Mouse (Mus musculus) embryonic facial prominence, embryonic 13.5 days (tissue): ENCODE measurements around the gene Ppp3ca. TPM values are rescaled to one million over a fixed set of nuclear protein-coding genes. Genes with fewer than 3 reads are reported as not detected.

Experiments used
- ATAC-seq: fragments of 200-750 bp; cut with Nextera tagmentation; 2 replicates; pipeline ENCODE4 v1.8.0; 2017; ENCODE audit warnings: low read depth; ENCODE audit not compliant: insufficient number of reproducible peaks, insufficient read depth, low FRiP score, low TSS enrichment
- H3K27ac ChIP-seq: fragments of 300-500 bp; sonication (generic); 2 replicates; pipeline ENCODE4 v1.5.1; 2015; ENCODE audit warnings: moderate library complexity, mild to moderate bottlenecking, inconsistent platforms
- H3K27me3 ChIP-seq: fragments of 300-500 bp; sonication (generic); 2 replicates; pipeline ENCODE4 v1.6.1; 2015; ENCODE audit warnings: mild to moderate bottlenecking, inconsistent platforms
- H3K36me3 ChIP-seq: fragments of 300-500 bp; sonication (generic); 2 replicates; pipeline ENCODE4 v1.6.1; 2015; ENCODE audit warnings: mild to moderate bottlenecking, inconsistent platforms
- H3K4me1 ChIP-seq: fragments of 300-500 bp; sonication (generic); 2 replicates; pipeline ENCODE4 v1.6.1; 2015; ENCODE audit warnings: inconsistent platforms
- H3K4me2 ChIP-seq: fragments of 300-500 bp; sonication (generic); 2 replicates; pipeline ENCODE4 v1.6.1; 2015; ENCODE audit warnings: moderate library complexity, mild to moderate bottlenecking, inconsistent platforms
- H3K4me3 ChIP-seq: fragments of 300-500 bp; sonication (generic); 2 replicates; pipeline ENCODE4 v1.5.1; 2015; ENCODE audit warnings: mild to moderate bottlenecking, inconsistent platforms
- H3K9ac ChIP-seq: fragments of 300-500 bp; sonication (generic); 2 replicates; pipeline ENCODE4 v1.6.1; 2015; ENCODE audit warnings: mild to moderate bottlenecking, inconsistent platforms
- H3K9me3 ChIP-seq: fragments of 300-500 bp; sonication (generic); 2 replicates; pipeline ENCODE4 v1.6.1; 2016; ENCODE audit warnings: inconsistent platforms
- WGBS: fragments of 180-500 bp; shearing (Covaris S2); methylation state at CpG from one replicate; pipeline ENCODE4 v1.1.7; 2015; ENCODE audit warnings: mixed read lengths; 5-methylcytosine and 5-hydroxymethylcytosine counted together
- polyA plus RNA-seq: library from polyadenylated mRNA; unstranded; fragments of >200 nt; fragmentation: Nextera tagmentation; extraction: Ambion mirVana; gene quantifications from 2 replicates; pipeline ENCODE4 v1.2.1, GENCODE M21; 2015

Ppp3ca gene
- polyA plus RNA-seq, 1 experiment from 2014 or later = 92.4 TPM

DNA sequence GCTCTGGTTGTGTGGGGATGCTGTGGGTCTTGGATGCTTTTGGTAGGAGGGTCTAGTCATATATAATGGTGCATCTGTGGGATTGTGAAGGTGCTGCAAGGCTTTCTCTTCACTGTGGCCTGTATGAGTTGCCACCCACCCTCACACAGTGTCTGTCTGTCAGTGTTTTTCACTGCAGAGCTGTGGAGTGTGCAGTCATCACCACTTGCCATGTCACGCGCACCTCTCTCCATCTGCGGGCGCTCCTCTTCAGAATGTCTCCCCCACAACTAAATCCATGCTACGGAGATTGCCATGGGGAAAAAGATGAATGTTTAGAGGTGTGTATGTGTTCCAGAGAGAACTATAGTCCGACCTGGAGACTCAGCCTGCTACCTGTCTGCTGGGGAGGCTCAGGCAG, 61.7 kb downstream of the Ppp3ca start:
- H3K4me3 ChIP-seq = no peak overlapping the region
- peaks cover 22% of the 10 kb centered on the region for H3K4me1 ChIP-seq
- ATAC-seq = no peak
- H3K9ac ChIP-seq = no peak overlapping the region
- no peaks in the 10 kb centered on the region for H3K36me3 ChIP-seq
- no peak overlapping the region for H3K27ac ChIP-seq
- no peaks in the 10 kb centered on the region for H3K9me3 ChIP-seq
- no peaks in the 10 kb centered on the region for H3K27me3 ChIP-seq
- 95% methylated on average over 6 of the region's 6 CpGs for WGBS
- no peak overlapping the region for H3K4me2 ChIP-seq

DNA sequence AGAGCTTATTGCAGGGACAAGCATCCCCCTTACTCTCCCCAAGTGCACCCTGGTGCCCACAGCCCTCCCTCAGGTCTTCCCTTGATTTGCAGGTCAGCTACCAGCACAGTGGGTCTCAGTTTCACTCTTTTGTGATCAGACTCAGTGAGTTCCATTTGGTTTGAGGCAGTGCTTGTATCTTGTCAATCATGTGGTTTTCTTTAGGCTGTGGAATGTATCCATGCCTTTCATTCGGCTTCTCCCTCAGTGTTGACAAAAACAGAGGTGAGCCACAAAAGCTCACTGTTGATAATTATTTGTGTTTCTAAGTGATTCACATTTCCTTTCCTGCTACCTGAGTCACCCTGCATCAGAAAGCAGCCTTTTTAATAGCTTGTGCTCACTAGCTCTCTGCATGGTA, 66.1 kb downstream of the Ppp3ca start:
- WGBS = 11% methylated on average over 1 of the region's 1 CpGs

GRCm38 (mm10) chr3:136736773-136737298, 66.9 kb downstream of the Ppp3ca start:
- no peak overlapping the region for H3K4me3 ChIP-seq
- H3K36me3 ChIP-seq = no peaks in the 10 kb centered on the region
- no peaks in the 10 kb centered on the region for H3K9me3 ChIP-seq
- H3K27me3 ChIP-seq = no peaks in the 10 kb centered on the region
- ATAC-seq = no peak
- H3K9ac ChIP-seq = no peak overlapping the region
- H3K4me1 ChIP-seq = peaks cover 16% of the 10 kb centered on the region
- no peak overlapping the region for H3K27ac ChIP-seq
- no peak overlapping the region for H3K4me2 ChIP-seq
- 80% methylated on average over 7 of the region's 7 CpGs for WGBS

More for the DNA sequence above, 66.1 kb downstream of the Ppp3ca start:
- no peak overlapping the region for H3K4me2 ChIP-seq
- no peak for ATAC-seq
- no peak overlapping the region for H3K27ac ChIP-seq
- H3K4me1 ChIP-seq = peaks cover 10% of the 10 kb centered on the region
- no peaks in the 10 kb centered on the region for H3K27me3 ChIP-seq
- no peaks in the 10 kb centered on the region for H3K9me3 ChIP-seq
- H3K4me3 ChIP-seq = no peak overlapping the region
- no peak overlapping the region for H3K9ac ChIP-seq
- H3K36me3 ChIP-seq = no peaks in the 10 kb centered on the region

GRCm38 (mm10) chr3:136738474-136738873, 68.5 kb downstream of the Ppp3ca start:
- Histone ChIP-seq H3K4me3 (no peak overlapping the region), H3K4me1 (peaks cover 16% of the 10 kb centered on the region), H3K36me3 (no peaks in the 10 kb centered on the region), H3K27me3 (no peaks in the 10 kb centered on the region), H3K4me2 (no peak overlapping the region), H3K27ac (no peak overlapping the region), H3K9me3 (no peaks in the 10 kb centered on the region), H3K9ac (no peak overlapping the region)
- ATAC-seq = no peak
- 79% methylated on average over 1 of the region's 1 CpGs for WGBS

GRCm38 (mm10) chr3:136738914-136739313, 69.0 kb downstream of the Ppp3ca start:
- Histone ChIP-seq H3K4me1 (peaks cover 16% of the 10 kb centered on the region), H3K9ac (no peak overlapping the region), H3K4me2 (no peak overlapping the region), H3K36me3 (no peaks in the 10 kb centered on the region), H3K27ac (no peak overlapping the region), H3K9me3 (no peaks in the 10 kb centered on the region), H3K27me3 (no peaks in the 10 kb centered on the region), H3K4me3 (no peak overlapping the region)
- 88% methylated on average over 5 of the region's 5 CpGs for WGBS
- no peak for ATAC-seq

DNA sequence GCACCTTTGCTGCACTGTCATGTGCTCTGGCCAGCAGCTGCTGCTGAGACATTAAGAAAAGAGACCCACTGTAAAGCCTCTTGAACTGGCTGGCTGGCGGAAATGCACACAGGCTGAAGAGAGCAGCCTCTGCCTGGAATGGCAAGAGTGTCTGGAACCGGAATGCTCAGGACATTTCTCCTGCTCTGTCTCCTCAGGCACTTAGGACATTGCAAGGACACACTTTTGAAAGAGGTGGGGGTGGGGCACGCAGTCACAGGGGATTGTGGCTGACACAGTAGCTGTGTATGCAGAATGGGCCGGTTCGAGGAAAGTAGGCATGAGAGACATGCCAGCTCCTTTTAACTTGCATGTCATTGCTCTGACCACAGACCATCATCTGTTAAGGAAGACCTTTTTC, 71.7 kb downstream of the Ppp3ca start:
- H3K36me3 ChIP-seq = no peaks in the 10 kb centered on the region
- H3K4me1 ChIP-seq = 0 out of 2 replicates have a peak, but pooled peaks cover 8% of the 10 kb centered on the region
- no peak overlapping the region for H3K27ac ChIP-seq
- no peak overlapping the region for H3K4me3 ChIP-seq
- ATAC-seq = no peak
- H3K4me2 ChIP-seq = no peak overlapping the region
- H3K9me3 ChIP-seq = no peaks in the 10 kb centered on the region
- H3K9ac ChIP-seq = no peak overlapping the region
- H3K27me3 ChIP-seq = no peaks in the 10 kb centered on the region
- 54% methylated on average over 5 of the region's 5 CpGs for WGBS

GRCm38 (mm10) chr3:136742258-136743057, 72.5 kb downstream of the Ppp3ca start:
- no peaks in the 10 kb centered on the region for H3K9me3 ChIP-seq
- no peak overlapping the region for H3K9ac ChIP-seq
- H3K27me3 ChIP-seq = no peaks in the 10 kb centered on the region
- 0 out of 2 replicates have a peak, but pooled peaks cover 8% of the 10 kb centered on the region for H3K4me1 ChIP-seq
- no peak overlapping the region for H3K4me3 ChIP-seq
- no peak for ATAC-seq
- no peak overlapping the region for H3K27ac ChIP-seq
- no peak overlapping the region for H3K4me2 ChIP-seq
- WGBS = 75% methylated on average over 9 of the region's 9 CpGs
- no peaks in the 10 kb centered on the region for H3K36me3 ChIP-seq

DNA sequence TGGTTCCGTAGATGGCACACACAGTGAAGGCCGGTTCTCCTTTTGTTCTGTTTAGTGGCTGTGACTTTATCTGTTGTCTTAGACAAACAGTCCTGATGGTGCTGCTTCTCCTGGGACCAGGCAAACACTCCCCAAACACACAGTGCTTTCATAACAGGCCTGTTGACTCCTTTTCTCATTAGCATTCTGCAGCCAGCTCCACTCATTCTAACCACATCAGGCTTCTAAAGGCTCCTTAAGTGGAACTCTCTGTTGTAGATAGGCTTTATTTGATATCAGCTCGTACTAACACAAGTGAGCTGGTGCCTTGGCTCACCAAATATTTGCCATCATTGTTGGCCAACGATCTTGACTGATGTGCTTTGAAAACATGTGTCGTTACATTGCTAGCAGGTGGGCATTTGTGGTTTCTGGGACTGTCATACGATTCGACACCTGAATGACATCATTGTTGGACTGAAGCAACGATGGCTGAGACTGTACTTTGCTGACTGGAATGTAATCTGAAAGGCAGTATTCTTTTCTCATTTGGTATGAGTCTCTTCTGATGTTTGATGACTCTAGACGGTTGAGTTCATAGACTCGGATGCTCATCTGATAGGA, 74.5 kb downstream of the Ppp3ca start:
- no peaks in the 10 kb centered on the region for H3K27me3 ChIP-seq
- no peaks in the 10 kb centered on the region for H3K9me3 ChIP-seq
- ATAC-seq = no peak
- no peak overlapping the region for H3K27ac ChIP-seq
- H3K4me1 ChIP-seq = peaks cover 12% of the 10 kb centered on the region; the same call in 1 of the 2 replicates
- WGBS = 78% methylated on average over 10 of the region's 10 CpGs
- no peak overlapping the region for H3K4me2 ChIP-seq
- no peak overlapping the region for H3K4me3 ChIP-seq
- H3K9ac ChIP-seq = no peak overlapping the region
- no peaks in the 10 kb centered on the region for H3K36me3 ChIP-seq

DNA sequence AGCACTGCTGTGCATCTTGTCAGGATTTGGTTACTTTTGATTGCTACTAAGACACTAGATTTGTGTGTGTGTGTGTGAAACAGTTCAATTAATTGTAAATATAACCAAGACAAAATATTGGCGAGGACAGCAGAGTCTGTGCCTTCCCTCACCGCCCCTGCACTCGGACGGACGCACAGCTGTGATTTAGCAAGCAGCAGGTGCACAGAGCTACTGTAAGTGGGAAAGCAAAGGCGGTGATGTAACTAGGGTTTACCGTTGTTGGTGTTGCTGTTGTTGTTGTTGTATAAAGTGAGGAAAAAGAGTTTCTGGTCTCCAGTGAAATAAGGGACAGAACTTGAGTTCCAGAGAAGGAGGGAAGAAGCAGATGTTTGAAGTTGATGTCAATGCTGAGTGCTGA, 75.5 kb downstream of the Ppp3ca start:
- no peaks in the 10 kb centered on the region for H3K27me3 ChIP-seq
- no peak for ATAC-seq
- H3K27ac ChIP-seq = no peak overlapping the region
- H3K36me3 ChIP-seq = no peaks in the 10 kb centered on the region
- no peak overlapping the region for H3K4me2 ChIP-seq
- 83% methylated on average over 7 of the region's 7 CpGs for WGBS
- no peaks in the 10 kb centered on the region for H3K9me3 ChIP-seq
- no peak overlapping the region for H3K9ac ChIP-seq
- H3K4me1 ChIP-seq = peaks cover 15% of the 10 kb centered on the region
- H3K4me3 ChIP-seq = no peak overlapping the region

DNA sequence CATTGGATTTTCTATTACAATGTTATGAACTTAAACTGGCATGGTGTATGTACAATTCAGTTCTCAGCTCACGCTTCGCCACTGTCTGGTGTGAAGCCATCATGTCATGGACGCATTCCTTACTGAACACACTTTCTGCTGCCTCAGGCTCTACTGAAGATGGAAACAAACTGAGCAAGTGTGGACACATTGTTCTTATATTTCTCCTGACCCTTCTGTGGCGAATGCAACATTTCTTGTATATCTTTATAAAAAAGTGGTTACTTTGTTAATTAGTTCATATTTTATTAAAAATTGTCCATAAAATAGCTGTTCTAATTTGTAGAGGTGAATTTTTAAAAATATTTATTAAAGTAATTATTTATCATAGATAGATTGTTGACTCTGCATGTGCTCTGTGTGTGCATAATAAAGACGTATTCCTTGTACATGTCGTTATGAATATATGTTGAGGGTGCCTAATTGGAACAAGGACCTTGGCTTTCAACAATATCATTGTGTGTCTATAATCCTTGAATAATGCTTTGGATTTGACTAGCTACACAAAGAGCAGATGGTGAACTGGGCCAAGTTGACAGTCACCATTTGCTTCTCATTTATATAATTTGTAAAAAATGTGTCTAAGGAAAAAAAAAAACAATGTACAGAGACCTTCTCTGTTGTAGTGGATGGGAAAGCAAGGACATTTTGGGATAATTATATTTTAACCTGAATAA, 79.0 kb downstream of the Ppp3ca start:
- Histone ChIP-seq H3K36me3 (no peaks in the 10 kb centered on the region), H3K9ac (no peak overlapping the region), H3K9me3 (no peaks in the 10 kb centered on the region), H3K4me1 (peaks cover 21% of the 10 kb centered on the region), H3K4me2 (no peak overlapping the region), H3K27ac (no peak overlapping the region), H3K4me3 (no peak overlapping the region), H3K27me3 (no peaks in the 10 kb centered on the region)
- WGBS = 60% methylated on average over 6 of the region's 6 CpGs
- no peak for ATAC-seq

DNA sequence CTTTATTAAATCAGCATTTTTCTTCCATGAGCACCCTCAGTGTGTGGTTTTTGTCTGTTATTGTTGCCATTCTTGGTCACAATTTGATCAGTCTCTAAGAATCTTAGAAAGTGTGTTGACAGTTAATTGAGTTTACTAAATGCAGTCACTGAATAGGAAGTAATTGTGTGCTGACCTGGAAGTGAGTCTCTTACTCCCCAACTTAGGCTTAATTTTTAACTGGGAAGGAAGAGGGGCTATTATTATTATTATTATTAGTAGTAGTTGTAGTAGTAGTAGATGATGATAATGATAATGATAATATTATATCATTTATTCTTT, 79.5 kb downstream of the Ppp3ca start:
- no peaks in the 10 kb centered on the region for H3K9me3 ChIP-seq
- peaks cover 21% of the 10 kb centered on the region for H3K4me1 ChIP-seq
- no peaks in the 10 kb centered on the region for H3K36me3 ChIP-seq
- no peaks in the 10 kb centered on the region for H3K27me3 ChIP-seq
- ATAC-seq = no peak
- H3K4me3 ChIP-seq = no peak overlapping the region
- no peak overlapping the region for H3K27ac ChIP-seq
- H3K4me2 ChIP-seq = no peak overlapping the region
- no peak overlapping the region for H3K9ac ChIP-seq

- no peaks in the 10 kb centered on the region for H3K9me3 ChIP-seq
- no peak for ATAC-seq
- 51% methylated on average over 2 of the region's 2 CpGs for WGBS
- H3K36me3 ChIP-seq = no peaks in the 10 kb centered on the region
- no peak overlapping the region for H3K4me2 ChIP-seq
- peaks cover 21% of the 10 kb centered on the region for H3K4me1 ChIP-seq
- no peak overlapping the region for H3K9ac ChIP-seq
- no peak overlapping the region for H3K4me3 ChIP-seq
- no peaks in the 10 kb centered on the region for H3K27me3 ChIP-seq
- H3K27ac ChIP-seq = no peak overlapping the region
Measured at GRCm38 (mm10) chr3:136749951-136750350, 80.0 kb downstream of the Ppp3ca start.
